Mouse (Mus musculus) right cerebral cortex, postnatal 36 days (tissue): Measurements from ENCODE around the gene Mfng.
A peak's percentile ranks its signal among the peaks of the same experiment; 100 is the strongest.

Experiments
- DNase-seq, 2 experiments: peaks; one replicate each; pipeline ENCODE4 v3.0.0; 2022; ENCODE audit warnings: low spot score in 2 of 2, mixed read lengths in 1 of 2

Gene Mfng

GRCm38 (mm10) chr15:78758132-78758531 lies 15.1 kb downstream of the Mfng start:
- DNase-seq: no peak

- no peak for DNase-seq
Observed at GRCm38 (mm10) chr15:78755966-78756725, 17.1 kb downstream of the Mfng start.

GRCm38 (mm10) chr15:78755226-78755625 lies 18.0 kb downstream of the Mfng start:
- DNase-seq: no peak

GRCm38 (mm10) chr15:78754144-78754543 lies 19.1 kb downstream of the Mfng start:
- DNase-seq: no peak

- no peak for DNase-seq
Observed at GRCm38 (mm10) chr15:78752991-78753390, 20.3 kb downstream of the Mfng start.

GRCm38 (mm10) chr15:78750608-78751350 lies 22.5 kb downstream of the Mfng start:
- DNase-seq: no peak

- no peak for DNase-seq
Observed at GRCm38 (mm10) chr15:78749855-78750254, 23.4 kb downstream of the Mfng start.

- peak; percentile 54 to 68 for DNase-seq
Observed at GRCm38 (mm10) chr15:78744206-78744605, 29.1 kb downstream of the Mfng start.

GRCm38 (mm10) chr15:78742831-78743230 lies 30.4 kb downstream of the Mfng start:
- no peak for DNase-seq

- no peak for DNase-seq
Observed at GRCm38 (mm10) chr15:78740662-78741061, 32.6 kb downstream of the Mfng start.

- no peak for DNase-seq
Observed at GRCm38 (mm10) chr15:78737146-78737545, 36.1 kb downstream of the Mfng start.

GRCm38 (mm10) chr15:78736681-78737100 lies 36.6 kb downstream of the Mfng start:
- no peak for DNase-seq

GRCm38 (mm10) chr15:78736181-78736579 lies 37.1 kb downstream of the Mfng start:
- no peak for DNase-seq

GRCm38 (mm10) chr15:78735431-78736180 lies 37.7 kb downstream of the Mfng start:
- DNase-seq: no peak

GRCm38 (mm10) chr15:78731830-78732229 lies 41.4 kb downstream of the Mfng start:
- DNase-seq: no peak

- DNase-seq: no peak
Observed at GRCm38 (mm10) chr15:78730315-78731049, 42.8 kb downstream of the Mfng start.

- DNase-seq: no peak
Observed at GRCm38 (mm10) chr15:78726697-78727096, 46.6 kb downstream of the Mfng start.

GRCm38 (mm10) chr15:78720532-78720931 lies 52.7 kb downstream of the Mfng start:
- no peak for DNase-seq

- DNase-seq: no peak
Observed at GRCm38 (mm10) chr15:78720094-78720493, 53.2 kb downstream of the Mfng start.

GRCm38 (mm10) chr15:78719416-78719815 lies 53.9 kb downstream of the Mfng start:
- DNase-seq: no peak
